Mouse (Mus musculus) cerebellum, adult (tissue): Measurements from ENCODE around the gene Mtmr10.

Source experiments
- ATAC-seq: cut with Nextera tagmentation; 2 replicates; pipeline ENCODE4 v1.9.2; 2017; ENCODE audit warnings: mild to moderate bottlenecking, moderate library complexity, mixed read lengths; ENCODE audit not compliant: insufficient number of reproducible peaks, low FRiP score, low TSS enrichment

Gene Mtmr10

DNA sequence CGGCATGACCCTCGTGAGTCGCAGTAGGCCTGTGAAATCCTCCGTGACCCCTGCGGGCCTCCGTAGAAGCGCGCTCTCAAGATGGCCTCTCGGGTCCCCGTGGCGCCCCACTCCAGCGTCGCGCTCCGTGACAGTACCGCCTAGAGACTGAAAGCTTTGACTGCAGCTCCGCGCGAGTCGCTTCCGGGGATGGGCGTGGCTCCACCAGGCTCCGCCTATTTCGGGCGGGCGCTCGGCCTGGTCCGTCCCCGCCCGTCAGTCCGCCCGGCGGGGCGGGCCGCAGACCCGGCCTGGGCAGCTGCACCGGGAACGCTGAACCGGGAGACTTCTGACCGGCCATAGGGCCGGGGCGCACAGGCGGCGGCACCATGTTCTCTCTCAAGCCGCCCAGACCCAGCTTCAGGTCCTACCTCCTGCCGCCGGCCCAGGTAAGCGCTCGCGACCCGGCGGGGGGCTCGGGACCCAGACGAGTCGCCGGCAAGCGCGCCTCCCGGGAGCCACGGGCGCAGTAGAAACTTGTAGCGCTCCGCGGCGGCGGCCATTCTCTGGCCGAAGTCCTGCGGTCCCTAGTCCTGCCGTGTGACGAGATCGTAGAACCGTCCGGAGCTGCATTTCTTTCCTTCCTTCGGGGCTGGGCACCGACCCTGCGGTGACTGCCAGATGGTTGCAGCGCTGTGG is at the start of gene Mtmr10:
Gene Mtmr10, plus strand, starts transcription at position 240 of the 678 bp plus-strand sequence.
- peak; percentile 92 for ATAC-seq

DNA sequence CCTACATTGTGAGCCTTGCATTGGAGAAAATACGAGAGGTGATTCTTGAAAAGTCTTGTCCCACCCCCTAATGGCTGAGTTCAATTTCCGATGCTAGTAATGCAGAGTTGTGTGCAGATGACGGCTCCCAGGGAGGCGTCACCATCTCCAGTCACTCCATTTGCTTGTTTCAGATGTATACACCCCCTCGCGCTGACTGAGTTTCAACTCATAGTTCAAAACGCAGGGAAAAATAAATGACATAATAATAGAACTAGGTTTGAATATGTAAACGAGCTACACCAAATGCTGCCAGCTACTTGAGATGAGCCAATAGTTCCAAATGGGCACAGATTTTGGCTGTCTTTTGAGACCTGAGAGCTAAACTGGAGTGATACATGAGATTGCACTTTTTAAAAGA is 49.7 kb upstream of the Mtmr10 start:
- ATAC-seq, result no peak

DNA sequence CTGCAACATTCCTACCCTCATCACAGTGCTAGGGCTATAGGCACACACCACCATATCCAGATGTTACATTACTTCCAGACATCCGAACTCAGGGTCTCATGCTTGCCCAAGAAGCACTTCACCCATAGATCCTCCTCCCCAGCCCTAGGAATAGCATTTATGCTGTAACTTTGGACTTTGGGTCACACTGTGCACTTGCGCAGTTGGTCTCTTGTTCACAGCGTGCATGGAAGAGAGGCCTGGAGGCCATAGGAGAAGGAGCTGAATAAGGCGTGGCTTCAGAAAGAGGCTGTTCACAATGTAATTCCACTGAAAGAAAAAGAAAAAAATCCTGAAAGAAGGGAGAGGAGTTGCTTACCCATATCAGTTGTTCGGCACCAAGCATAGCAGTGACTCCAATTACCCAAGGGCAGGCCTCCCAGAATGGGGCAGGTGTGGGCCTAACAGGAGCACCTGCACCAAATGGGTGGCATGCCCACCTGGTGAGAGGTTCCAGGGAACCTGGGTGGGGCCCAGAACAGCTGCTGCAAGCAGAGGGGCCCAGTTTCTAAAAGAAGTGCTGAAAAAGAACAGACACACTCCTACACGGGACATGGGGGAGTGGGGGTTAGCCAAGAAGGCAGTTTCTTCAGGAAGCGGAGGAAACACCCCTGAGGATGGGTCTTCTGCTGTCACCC is 48.9 kb upstream of the Mtmr10 start:
- no peak for ATAC-seq

DNA sequence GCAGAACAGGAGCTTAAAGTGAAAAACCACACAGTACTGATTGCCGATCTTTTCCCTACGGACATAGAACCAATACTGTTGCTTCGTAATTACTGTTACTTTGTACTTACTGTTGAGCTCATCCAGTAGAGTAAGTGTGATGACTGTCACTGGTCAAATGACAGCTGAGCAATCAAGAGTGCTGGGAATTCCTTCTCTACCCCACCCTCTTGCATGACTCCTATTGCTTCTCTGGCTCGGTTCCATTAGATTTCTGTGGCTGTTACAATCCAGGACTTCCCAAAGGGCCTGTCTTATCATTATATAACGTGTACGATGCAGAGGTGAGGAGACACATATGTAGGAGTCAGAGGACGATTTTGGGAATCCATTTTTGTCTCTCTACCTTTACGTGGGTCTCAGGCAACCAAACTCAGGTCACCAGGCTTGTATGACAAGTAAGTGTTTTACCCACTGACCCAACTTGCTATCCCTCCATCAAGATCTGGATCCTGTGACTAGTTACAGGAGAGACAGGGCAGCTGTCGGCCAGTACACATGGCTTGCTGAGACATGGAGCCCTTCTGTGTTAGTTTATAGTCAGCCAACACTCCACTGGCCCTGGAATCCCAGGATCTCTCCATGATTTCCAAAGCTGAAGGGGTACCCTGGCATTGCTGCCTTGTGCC is 48.2 kb upstream of the Mtmr10 start:
- no peak for ATAC-seq

DNA sequence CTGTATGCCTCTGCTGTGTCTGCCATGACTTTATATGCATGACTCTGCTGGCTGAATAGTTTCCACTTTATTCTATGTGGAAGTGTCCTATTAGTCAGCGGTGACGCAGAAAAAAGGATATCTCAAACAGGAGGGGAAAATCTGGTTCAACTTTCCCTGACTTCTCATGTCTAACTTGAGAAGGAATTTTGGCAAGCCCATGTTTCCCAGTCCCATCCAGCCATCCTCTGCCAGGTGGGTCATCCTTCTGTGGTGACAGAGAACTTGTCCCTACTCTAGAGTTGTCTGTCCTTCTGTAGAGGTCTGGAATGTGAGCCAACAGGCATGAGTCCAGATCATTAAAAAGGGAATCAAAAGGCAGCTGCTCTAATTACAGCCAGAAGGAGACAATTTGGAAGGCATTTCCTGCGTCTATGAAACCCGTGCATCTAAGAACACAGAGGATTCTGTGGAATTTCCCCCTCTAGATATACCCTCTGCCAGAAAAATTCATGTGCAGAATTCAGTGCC is 47.6 kb upstream of the Mtmr10 start:
- ATAC-seq, result no peak

DNA sequence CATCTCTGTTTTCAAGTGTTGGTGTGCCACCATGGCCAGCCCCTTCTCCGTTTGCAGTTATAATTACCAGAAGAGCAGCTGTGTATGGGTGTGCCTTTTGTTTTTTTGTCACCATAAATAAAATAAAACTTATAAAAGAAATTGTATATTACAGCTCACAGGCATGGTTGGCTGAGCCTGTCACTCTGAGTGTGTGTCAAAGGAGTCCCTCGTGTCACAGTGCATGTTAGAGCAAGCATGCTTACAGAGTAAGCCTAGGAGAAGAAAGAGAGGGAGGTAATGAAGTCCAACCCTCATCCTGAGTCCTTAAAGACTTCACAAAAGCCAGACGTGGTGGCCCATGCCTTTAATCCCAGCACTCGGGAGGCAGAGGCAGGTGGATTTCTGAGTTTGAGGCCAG is 45.0 kb upstream of the Mtmr10 start:
- ATAC-seq, result no peak

DNA sequence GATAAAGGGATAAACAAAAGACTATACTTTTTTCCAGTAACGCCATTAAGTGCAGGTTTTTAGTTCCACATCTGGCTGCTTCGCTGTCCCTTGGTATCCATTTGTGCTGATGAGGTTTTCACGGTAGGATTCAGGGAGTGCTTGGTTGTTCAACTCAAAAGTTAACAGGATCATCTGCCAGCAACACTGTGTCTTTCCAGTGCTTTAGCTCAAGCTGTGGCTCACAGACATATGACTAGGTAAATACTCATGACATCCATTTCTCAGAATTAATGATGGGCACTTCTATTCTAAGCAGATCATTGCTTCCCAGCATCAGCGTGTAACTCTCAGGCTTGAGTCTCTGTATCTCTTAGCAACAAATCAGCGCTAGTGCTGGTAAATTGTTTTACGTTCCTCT is 43.1 kb upstream of the Mtmr10 start:
- ATAC-seq, result no peak

DNA sequence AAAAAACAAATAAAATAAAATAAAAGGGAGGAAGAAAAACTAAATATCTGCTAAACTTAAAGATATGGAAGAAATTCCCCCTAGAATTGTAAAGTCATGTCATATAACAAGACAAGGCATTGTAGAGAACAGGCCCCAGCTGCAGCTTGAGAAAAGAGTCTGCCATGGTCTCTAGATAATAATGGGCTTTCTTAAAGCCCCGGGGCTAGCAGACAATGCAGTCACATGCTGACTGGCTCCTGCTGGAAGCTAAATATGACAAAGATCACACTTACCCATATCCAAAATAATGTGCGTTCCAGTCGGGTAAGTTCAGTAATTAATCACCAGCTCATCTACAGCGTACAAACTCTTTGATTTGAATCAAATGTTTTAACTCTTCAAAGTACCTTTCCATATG is 40.7 kb upstream of the Mtmr10 start:
- ATAC-seq, result no peak

DNA sequence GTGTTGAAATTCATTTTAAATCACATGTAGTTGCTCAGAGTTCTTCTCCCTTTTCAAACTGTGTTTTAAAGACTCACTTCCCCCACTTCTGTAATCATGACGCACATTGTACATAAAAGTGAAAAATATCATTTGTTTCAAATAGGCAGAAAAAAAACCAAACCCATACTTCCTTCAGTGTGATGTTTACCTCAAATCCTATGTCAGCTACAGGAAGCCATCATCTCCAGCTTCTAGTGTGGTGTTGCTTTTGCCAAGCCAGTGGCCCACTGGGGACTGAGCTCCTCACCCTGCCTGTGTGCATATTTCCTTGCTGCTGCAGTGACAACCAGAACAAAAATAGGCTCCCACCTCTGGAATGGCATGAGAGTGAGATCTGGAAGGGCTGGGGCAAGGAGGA is 39.1 kb upstream of the Mtmr10 start:
- no peak for ATAC-seq

DNA sequence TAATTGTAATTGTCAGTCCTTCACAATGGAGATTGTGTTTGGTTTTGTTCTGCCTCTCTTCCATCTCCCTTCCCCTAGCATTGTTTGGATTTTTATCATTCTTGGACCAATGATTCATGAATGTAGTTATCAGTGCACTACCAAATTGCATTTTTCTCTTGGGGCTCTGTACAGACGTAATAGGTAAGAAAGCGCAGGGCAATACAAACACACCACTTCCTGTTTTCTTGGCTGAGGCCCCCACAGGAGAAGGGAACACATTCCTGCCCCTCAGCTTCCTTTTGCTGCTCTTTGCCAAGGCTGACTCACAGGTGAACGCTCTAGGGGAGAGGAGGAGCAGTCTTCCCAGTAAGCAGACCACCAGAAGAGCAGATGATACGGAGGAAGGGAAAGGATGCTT is 37.7 kb upstream of the Mtmr10 start:
- no peak for ATAC-seq

DNA sequence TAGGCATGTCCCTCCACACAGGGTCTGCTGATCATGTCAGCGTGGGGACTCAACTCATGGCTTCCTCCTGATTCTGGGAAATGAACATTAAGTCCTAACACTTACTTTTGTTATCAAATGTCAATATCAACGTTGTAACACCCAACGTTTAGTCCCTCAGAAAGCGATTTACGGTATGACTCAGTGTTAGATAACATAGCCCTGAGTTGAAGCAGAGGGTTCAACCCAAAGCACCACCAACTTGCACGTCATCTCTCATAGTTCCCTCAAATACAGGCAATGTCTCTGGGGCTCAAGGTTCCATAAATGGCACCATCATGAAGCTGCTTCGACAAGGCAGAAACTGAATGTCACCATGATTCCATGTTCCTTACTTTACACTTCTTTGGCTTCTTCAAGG is 37.0 kb upstream of the Mtmr10 start:
- no peak for ATAC-seq

DNA sequence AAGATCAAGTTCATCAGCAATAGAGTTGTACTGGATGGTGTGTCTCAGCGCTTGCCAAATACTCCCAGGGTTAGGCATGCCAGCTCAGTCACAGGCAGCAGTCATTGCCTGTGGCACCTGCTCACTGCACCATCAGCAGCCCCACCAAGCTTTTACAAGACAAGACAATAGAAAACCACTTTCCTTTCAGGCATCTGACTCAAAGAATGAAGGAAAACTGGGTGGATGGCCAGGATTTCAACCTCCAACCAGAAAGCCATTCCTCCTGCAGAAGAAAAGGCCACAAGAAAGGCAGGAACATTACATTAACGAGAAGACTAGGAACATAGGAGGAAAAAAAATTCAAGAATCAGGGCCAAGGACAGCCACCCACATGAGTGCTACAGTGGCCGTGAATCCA is 33.7 kb upstream of the Mtmr10 start:
- ATAC-seq, result no peak

DNA sequence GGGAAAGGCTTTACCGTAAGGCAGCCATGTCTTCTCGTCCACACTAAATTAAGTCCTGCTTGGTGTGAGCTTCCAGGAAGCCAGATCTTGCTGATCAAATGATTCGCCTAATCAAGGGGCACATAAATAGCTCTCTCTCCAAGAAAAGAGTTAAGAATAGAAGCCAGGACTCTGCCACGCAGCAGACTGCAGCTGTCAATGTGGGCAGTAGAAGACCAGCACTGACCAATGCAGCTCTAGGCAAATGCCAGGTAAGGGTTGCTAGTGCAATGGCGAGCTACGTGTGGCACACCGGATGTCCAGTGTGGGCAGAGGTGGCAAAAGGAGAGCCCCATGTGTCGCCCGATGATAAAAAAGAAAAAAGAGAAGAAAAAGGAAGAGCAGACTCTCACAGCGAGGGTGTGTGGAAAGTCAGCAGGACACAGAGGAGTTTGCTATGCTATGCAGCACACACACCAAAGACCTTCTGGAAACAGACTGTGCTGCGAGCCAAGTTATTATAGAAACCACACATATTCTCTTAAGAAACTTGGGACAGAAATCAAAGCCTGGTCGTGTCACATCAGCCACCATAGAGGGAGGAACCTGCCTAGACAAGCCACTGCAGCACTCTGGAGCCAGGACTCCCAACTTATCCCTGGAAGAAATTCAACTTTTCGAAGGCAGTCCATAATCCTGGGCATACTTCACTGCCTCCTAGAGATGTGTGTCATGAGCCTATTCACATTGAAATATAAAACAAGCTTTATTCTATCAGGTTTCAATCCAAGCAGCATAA is 21.8 kb upstream of the Mtmr10 start:
- no peak for ATAC-seq

DNA sequence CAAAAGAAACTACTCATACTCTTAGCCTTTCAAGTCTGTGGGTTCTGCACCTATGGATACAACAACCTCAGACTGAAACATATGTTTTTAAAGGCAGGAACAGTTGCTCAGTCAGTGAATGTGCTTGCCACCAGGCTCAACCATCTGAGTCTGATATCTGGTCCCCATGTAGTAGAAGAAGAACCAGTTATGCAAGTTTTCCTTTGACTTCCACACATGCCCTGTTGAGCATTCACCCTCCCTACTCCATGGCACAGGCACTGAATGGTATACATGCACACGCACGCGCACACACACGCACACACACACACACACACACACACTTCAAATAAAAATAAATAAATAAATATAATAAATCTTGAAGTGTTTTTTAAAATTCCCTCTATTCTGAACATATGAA is 20.9 kb upstream of the Mtmr10 start:
- ATAC-seq, result no peak

DNA sequence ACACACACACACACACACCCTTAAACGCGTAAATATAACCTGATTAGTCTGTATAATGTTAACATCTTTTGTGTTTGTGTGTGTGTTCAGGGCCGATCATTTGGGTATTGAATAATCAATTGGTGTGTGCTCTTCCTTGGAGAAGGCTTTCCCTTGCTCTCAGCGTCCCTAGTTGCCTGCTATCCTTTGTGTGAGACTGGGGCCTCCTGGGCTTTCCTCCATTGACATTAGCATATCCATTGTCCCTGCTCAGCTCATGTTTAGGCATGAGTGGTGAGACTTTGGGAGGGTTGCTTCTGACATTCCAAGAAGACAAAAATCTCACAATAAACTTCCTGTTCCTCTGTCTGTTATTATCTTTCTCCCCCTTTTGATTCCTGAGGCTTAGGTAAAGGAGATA is 15.5 kb upstream of the Mtmr10 start:
- no peak for ATAC-seq

DNA sequence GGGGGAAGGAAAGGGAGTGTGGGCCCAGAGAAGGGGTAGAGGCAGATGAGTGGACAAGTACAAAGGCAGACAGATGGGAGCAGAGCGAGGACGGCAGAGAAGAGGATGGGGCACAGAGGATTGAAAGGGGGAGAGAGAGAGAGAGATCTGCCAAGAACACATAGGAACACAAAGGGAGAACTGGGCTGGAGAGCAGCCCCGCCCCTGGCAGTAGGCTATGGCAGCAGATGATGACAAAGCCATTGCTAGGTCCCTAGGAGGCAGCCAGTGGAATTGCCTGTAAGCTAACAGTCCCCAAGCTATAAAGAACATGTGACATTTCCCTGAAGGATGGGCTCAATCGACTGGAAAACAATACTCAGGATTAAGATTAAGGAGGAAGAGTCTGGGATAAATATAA is 11.9 kb upstream of the Mtmr10 start:
- ATAC-seq, result no peak

DNA sequence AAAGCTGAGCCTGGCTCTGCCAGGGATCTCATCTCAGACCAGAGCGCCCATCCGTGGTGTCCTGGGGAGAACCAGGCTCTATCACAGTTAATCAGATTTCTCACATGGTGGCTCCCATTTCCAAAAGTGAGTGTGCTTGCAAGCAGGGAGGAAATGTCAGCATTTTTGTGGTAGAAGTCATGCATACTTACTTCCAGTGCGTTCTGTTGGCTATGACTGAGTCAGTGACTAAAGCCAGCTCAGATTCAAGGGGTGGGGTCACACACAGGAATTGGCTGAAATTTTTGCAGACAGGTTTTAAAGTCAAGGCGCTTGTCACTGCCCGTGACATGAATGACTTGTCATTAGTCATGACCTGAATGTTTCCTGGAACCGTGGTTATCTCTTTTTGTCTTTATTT is 10.5 kb upstream of the Mtmr10 start:
- no peak for ATAC-seq

DNA sequence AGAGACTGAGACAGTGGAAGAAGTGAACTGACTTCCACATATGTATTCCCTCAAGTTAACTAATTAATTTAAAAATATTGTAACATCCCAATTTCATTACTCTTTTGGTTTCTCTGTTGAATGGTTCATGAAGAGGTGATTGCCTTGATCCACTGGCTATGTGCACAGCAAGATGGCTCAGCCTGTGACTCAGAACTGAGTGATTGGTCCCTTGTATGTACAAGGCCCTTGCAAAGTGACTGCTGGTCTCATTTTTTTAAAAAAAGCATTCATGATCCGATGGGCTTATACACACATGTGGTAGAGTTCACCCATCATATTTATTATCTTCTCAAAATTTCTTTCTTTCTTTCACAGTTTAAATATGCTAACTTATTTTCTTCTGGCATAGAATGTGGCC is 8.9 kb upstream of the Mtmr10 start:
- no peak for ATAC-seq

DNA sequence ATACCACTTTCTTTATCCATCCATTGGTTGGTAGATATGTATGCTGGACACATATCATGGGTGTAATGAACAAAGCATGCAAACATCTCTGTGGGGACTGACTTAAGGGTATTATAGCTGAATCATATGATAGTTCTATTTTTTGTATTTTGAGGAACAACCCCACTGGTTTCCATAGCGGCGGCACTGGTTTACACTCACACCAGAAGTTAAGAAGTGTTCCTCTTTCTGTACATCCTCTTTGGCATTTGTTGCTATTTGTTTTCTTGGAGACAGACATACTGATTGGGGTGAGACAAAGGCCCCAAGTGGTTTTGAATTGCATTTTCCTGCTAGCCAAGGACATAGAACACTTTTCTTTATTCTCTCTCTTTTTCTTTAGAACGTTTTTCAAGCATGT is 7.9 kb upstream of the Mtmr10 start:
- no peak for ATAC-seq

DNA sequence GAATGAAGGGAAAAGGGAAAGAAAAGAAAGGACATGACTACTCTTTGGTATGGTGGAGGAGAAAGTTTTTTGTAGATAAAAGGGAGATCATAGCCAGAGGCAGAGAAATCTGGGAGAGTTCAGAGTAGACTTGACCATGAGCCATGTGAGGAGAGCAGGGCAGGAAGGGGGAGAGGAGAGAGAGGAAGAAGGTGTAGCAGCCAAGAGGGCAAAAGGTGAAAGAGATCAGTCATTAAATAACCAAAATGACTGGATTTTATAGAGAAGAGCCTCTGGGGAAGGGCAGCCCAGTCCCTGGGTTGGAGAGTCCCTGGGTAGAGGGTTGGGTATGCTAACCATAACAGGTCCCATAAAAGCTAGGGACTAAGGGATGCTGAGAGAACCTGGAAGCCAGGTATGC is 887 bp upstream of the Mtmr10 start:
- ATAC-seq, result no peak

DNA sequence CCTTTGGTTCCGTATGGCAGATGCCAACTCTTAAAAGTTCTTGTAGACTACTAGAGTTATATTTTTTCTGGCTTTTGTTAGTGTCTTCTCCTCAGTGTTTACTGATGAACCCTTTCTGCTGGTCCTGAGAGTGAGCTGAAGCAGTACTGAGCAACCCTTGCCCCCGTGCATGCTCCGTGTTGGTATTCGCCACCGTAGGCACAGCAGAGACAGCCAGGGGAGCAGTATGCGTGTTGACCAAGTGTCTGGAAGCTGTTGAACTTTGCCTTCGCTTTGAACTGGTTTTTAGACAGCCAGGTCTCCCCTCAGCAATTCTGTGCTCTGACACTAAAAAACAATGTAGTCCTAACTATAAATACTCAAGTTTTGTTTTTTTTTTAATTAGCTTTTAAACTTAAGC is 2.0 kb downstream of the Mtmr10 start:
- ATAC-seq, result no peak
